Mouse (Mus musculus) T-helper 2 cell (primary cell): Measurements from ENCODE around the gene Zfp978.

Experiments used
- in situ Hi-C: fragments of 300-600 bp; cut with MboI, MseI; formaldehyde crosslinking; loops from one replicate; pipeline ENCODE4 v1.15.1; 2025; ENCODE audit warnings: high pct_unique_total_duplicates

The Zfp978 gene

GRCm38 (mm10) chr4:147403931-147404913 is 43.1 kb downstream of the Zfp978 start:
- in situ Hi-C loops, result loop anchor here (5.0 to 25.0 kb wide), 3 partner anchors 1202 to 1967 kb away; no protein-coding TSS in a partner anchor

- in situ Hi-C loops, result loop anchor here (10.0 to 25.0 kb wide), 2 partner anchors 1712 to 1970 kb away; no protein-coding TSS in a partner anchor
These were observed 45.8 kb downstream of the Zfp978 start for GRCm38 (mm10) chr4:147406735-147407462.

GRCm38 (mm10) chr4:147407463-147407822 is 46.3 kb downstream of the Zfp978 start:
- in situ Hi-C loops, result loop anchor here (10.0 to 25.0 kb wide), 2 partner anchors 1713 to 1970 kb away; no protein-coding TSS in a partner anchor

- in situ Hi-C loops, result loop anchor here (25.0 kb wide), 1 partner anchor 1979 kb away; no protein-coding TSS in a partner anchor
These were observed 55.3 kb downstream of the Zfp978 start for GRCm38 (mm10) chr4:147416365-147416764.

- in situ Hi-C loops, result loop anchor here (25.0 kb wide), 1 partner anchor 1980 kb away; no protein-coding TSS in a partner anchor
These were observed 56.2 kb downstream of the Zfp978 start for GRCm38 (mm10) chr4:147417157-147417778.

- in situ Hi-C loops, result loop anchor here (25.0 kb wide), 1 partner anchor 1981 kb away; no protein-coding TSS in a partner anchor
These were observed 56.8 kb downstream of the Zfp978 start for GRCm38 (mm10) chr4:147417921-147418320.

- in situ Hi-C loops, result loop anchor here (25.0 kb wide), 1 partner anchor 1981 kb away; no protein-coding TSS in a partner anchor
These were observed 57.2 kb downstream of the Zfp978 start for GRCm38 (mm10) chr4:147418333-147418732.

GRCm38 (mm10) chr4:147419190-147419589 is 58.1 kb downstream of the Zfp978 start:
- in situ Hi-C loops, result loop anchor here (25.0 kb wide), 1 partner anchor 1982 kb away; no protein-coding TSS in a partner anchor

GRCm38 (mm10) chr4:147419756-147420590 is 58.9 kb downstream of the Zfp978 start:
- in situ Hi-C loops, result loop anchor here (25.0 kb wide), 1 partner anchor 1983 kb away; no protein-coding TSS in a partner anchor

- in situ Hi-C loops, result loop anchor here (25.0 kb wide), 1 partner anchor 1983 kb away; no protein-coding TSS in a partner anchor
These were observed 59.7 kb downstream of the Zfp978 start for GRCm38 (mm10) chr4:147420794-147421193.

GRCm38 (mm10) chr4:147421316-147421715 is 60.2 kb downstream of the Zfp978 start:
- in situ Hi-C loops, result loop anchor here (25.0 kb wide), 1 partner anchor 1984 kb away; no protein-coding TSS in a partner anchor

- in situ Hi-C loops, result loop anchor here (25.0 kb wide), 1 partner anchor 1986 kb away; no protein-coding TSS in a partner anchor
These were observed 62.0 kb downstream of the Zfp978 start for GRCm38 (mm10) chr4:147423140-147423539.

GRCm38 (mm10) chr4:147423641-147424298 is 62.7 kb downstream of the Zfp978 start:
- in situ Hi-C loops, result loop anchor here (25.0 kb wide), 1 partner anchor 1986 kb away; no protein-coding TSS in a partner anchor

- in situ Hi-C loops, result loop anchor here (25.0 kb wide), 1 partner anchor 1987 kb away; no protein-coding TSS in a partner anchor
These were observed 63.3 kb downstream of the Zfp978 start for GRCm38 (mm10) chr4:147424404-147424803.

- in situ Hi-C loops, result loop anchor here (25.0 kb wide), 1 partner anchor 613 kb away; no protein-coding TSS in a partner anchor
These were observed 64.7 kb downstream of the Zfp978 start for GRCm38 (mm10) chr4:147425615-147426347.

- in situ Hi-C loops, result loop anchor here (10.0 to 25.0 kb wide), 2 partner anchors 618 to 826 kb away; no protein-coding TSS in a partner anchor
These were observed 69.5 kb downstream of the Zfp978 start for GRCm38 (mm10) chr4:147430651-147431050.

- in situ Hi-C loops, result loop anchor here (10.0 to 25.0 kb wide), 2 partner anchors 620 to 827 kb away; no protein-coding TSS in a partner anchor
These were observed 70.8 kb downstream of the Zfp978 start for GRCm38 (mm10) chr4:147431696-147432442.

GRCm38 (mm10) chr4:147432443-147432790 is 71.3 kb downstream of the Zfp978 start:
- in situ Hi-C loops, result loop anchor here (10.0 to 25.0 kb wide), 2 partner anchors 620 to 828 kb away; no protein-coding TSS in a partner anchor
